Mouse (Mus musculus) kidney, adult 8-10 months (tissue): ENCODE results near the gene Clta.

Experiments
- DNase-seq, 2 experiments: peaks; one replicate each; pipeline ENCODE4 v3.0.0; 2022

Gene Clta

GRCm38 (mm10) chr4:43980846-43981245 is 23.4 kb upstream of the Clta start:
- DNase-seq = no peak

- DNase-seq = no peak
Observed at GRCm38 (mm10) chr4:43981251-43981650, 23.0 kb upstream of the Clta start.

- DNase-seq = peak; percentile 78 to 93
Observed at GRCm38 (mm10) chr4:43982053-43982732, 22.1 kb upstream of the Clta start.

- DNase-seq = no peak
Observed at GRCm38 (mm10) chr4:43983181-43983580, 21.1 kb upstream of the Clta start, which contains the start of gene Ccin. Gene Ccin, plus strand, starts transcription at chr4:43983483.

- DNase-seq = no peak
Observed at GRCm38 (mm10) chr4:43983756-43984155, 20.5 kb upstream of the Clta start.

GRCm38 (mm10) chr4:43984326-43984725 is 19.9 kb upstream of the Clta start:
- no peak for DNase-seq

GRCm38 (mm10) chr4:43988976-43989375 is 15.3 kb upstream of the Clta start:
- no peak for DNase-seq

GRCm38 (mm10) chr4:43993072-43993471 is 11.2 kb upstream of the Clta start:
- DNase-seq = no peak

GRCm38 (mm10) chr4:43994342-43994741 is 9.9 kb upstream of the Clta start:
- DNase-seq = no peak

GRCm38 (mm10) chr4:44003622-44004021 is 630 bp upstream of the Clta start:
- no peak for DNase-seq

- DNase-seq = no peak
Observed at GRCm38 (mm10) chr4:44004623-44005409, 564 bp downstream of the Clta start.

- no peak for DNase-seq
Observed at GRCm38 (mm10) chr4:44010176-44010575, 5.9 kb downstream of the Clta start.

GRCm38 (mm10) chr4:44010893-44011292 is 6.6 kb downstream of the Clta start:
- DNase-seq = no peak

- no peak for DNase-seq
Observed at GRCm38 (mm10) chr4:44011799-44012198, 7.5 kb downstream of the Clta start.

GRCm38 (mm10) chr4:44012376-44013367 is 8.4 kb downstream of the Clta start:
- peak; percentile 96 to 97 for DNase-seq

GRCm38 (mm10) chr4:44013391-44014070 is 9.3 kb downstream of the Clta start:
- no peak for DNase-seq

GRCm38 (mm10) chr4:44016071-44016470 is 11.8 kb downstream of the Clta start:
- no peak for DNase-seq

GRCm38 (mm10) chr4:44016791-44017190 is 12.5 kb downstream of the Clta start:
- DNase-seq = peak; percentile 69 to 71

- no peak for DNase-seq
Observed at GRCm38 (mm10) chr4:44022323-44022722, 18.1 kb downstream of the Clta start.

- DNase-seq = no peak
Observed at GRCm38 (mm10) chr4:44022766-44023165, 18.5 kb downstream of the Clta start.

- DNase-seq = no peak
Observed at GRCm38 (mm10) chr4:44023681-44024080, 19.4 kb downstream of the Clta start.

- no peak for DNase-seq
Observed at GRCm38 (mm10) chr4:44024241-44024640, 20.0 kb downstream of the Clta start.
